Mouse (Mus musculus) cerebellum, adult 2 months (tissue): ENCODE measurements around the gene Asprv1. TPM values are rescaled to one million over a fixed set of nuclear protein-coding genes. Genes with fewer than 3 reads are reported as not detected.
A peak's percentile ranks its signal among the peaks of the same experiment; 100 is the strongest.

Source experiments
- DNase-seq, 2 experiments: peaks; one replicate each; pipeline ENCODE4 v3.0.0; 2021
- H3K27ac ChIP-seq: fragments of 200-500 bp; 2 replicates; pipeline ENCODE4 v1.5.1; 2012; ENCODE audit warnings: low read length, control low read depth, inconsistent platforms; ENCODE audit not compliant: insufficient read depth
- H3K27me3 ChIP-seq: fragments of 200-500 bp; 2 replicates; pipeline ENCODE4 v1.6.1; 2012; ENCODE audit warnings: inconsistent platforms, mild to moderate bottlenecking, low read length, moderate library complexity; ENCODE audit not compliant: control insufficient read depth, insufficient read depth
- H3K4me1 ChIP-seq: fragments of 200-500 bp; 2 replicates; pipeline ENCODE4 v1.6.1; 2011; ENCODE audit warnings: low read length; ENCODE audit not compliant: control insufficient read depth, insufficient read depth
- H3K4me3 ChIP-seq: fragments of 200-500 bp; replicated peaks from 2 replicates; pipeline ENCODE3; 2011; ENCODE audit warnings: mild to moderate bottlenecking, low read depth, low read length, control low read depth; ENCODE audit not compliant: insufficient read depth
- CTCF ChIP-seq: fragments of 200-500 bp; IDR thresholded peaks from 2 replicates; pipeline ENCODE4 v1.5.1; 2011; ENCODE audit warnings: low read depth, mild to moderate bottlenecking, control low read depth, low read length, moderate library complexity, borderline replicate concordance; ENCODE audit not compliant: insufficient read depth
- POLR2A ChIP-seq: fragments of 200-500 bp; IDR thresholded peaks from 2 replicates; pipeline ENCODE4 v1.6.1; 2011; ENCODE audit warnings: low read length, control low read depth, borderline replicate concordance; ENCODE audit not compliant: insufficient read depth
- WGBS: fragments of 180-500 bp; shearing (Covaris S2); methylation state at CpG from one replicate; pipeline ENCODE4 v1.1.7; 2018; 5-methylcytosine and 5-hydroxymethylcytosine counted together
- polyA plus RNA-seq: library from polyadenylated mRNA; depleted of rRNA; stranded (reverse); fragments of >200 nt; gene quantifications from 2 replicates; pipeline ENCODE4 v1.2.3, GENCODE M21; 2012; rRNA removed

The Asprv1 gene
- 2.1 and 2.5 TPM in 2 replicates for polyA plus RNA-seq

- H3K4me3 ChIP-seq = no peak within 1 kb of the TSS
- H3K27me3 ChIP-seq = no peaks in the 10 kb centered on the region
- TF ChIP-seq CTCF = no peak
- TF ChIP-seq POLR2A = no peak
- WGBS = 65% methylated on average over 10 of the region's 10 CpGs
- H3K4me1 ChIP-seq = peaks cover 30% of the 10 kb centered on the region
- H3K27ac ChIP-seq = no peak within 1 kb of the TSS
- no peak for DNase-seq
Observed at GRCm38 (mm10) chr6:86627946-86628345, at the start of gene Asprv1. Gene Asprv1, plus strand, starts transcription at chr6:86628164.

DNA sequence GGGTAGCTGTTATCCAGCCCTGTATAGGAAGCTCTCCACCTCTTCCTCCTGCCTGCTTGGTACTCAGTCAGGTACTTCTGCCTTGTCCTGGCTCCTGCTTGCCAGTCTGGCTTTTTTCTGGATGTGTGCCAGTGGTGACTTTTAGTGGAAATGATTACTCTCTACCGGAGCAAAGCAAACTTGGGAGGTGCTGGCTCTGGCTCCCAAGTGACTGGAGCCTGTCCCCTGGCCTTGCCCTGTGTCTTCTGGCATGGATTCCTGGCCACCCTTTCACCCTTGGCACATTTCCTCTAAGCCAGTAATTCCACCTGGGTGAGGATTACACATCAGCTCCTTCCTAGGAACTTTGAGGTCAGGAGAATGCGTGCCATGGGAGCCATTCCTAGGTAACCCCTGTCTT, 49.6 kb upstream of the Asprv1 start:
- H3K27ac ChIP-seq = no peak overlapping the region

GRCm38 (mm10) chr6:86579066-86579784, 48.7 kb upstream of the Asprv1 start:
- H3K27ac ChIP-seq = no peak overlapping the region; the same call in 1 of the 2 replicates
- no peak overlapping the region for H3K4me3 ChIP-seq
- no peak for DNase-seq
- peaks cover 17% of the 10 kb centered on the region for H3K4me1 ChIP-seq
- no peak for TF ChIP-seq CTCF
- TF ChIP-seq POLR2A = no peak
- no peaks in the 10 kb centered on the region for H3K27me3 ChIP-seq
- 80% methylated on average over 2 of the region's 2 CpGs for WGBS

More for the DNA sequence above, 49.6 kb upstream of the Asprv1 start:
- peak; percentile 41 to 71 for DNase-seq
- TF ChIP-seq POLR2A (no peak), CTCF (no peak)
- 38% methylated on average over 2 of the region's 2 CpGs for WGBS
- Histone ChIP-seq H3K4me1 (peaks cover 12% of the 10 kb centered on the region), H3K4me3 (no peak overlapping the region), H3K27me3 (no peaks in the 10 kb centered on the region)

DNA sequence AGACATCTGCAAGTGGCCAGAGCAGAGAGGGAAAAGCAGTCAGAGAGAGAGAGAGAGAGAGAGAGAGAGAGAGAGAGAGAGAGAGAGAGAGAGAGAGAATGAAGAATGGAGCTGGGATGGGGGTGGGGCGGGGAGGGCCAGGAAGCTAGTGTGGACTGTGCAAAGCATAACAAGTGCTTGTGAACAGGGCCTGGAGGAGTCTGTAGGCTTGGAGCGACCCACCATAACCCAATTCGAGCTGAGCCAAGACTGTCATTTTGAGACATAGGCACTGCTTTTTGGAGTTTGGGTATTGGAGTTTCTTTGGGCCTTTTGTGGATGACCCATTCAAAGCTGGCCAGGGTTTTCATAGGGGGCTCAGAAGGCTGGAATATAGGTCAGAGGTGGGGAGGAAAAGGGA, 48.0 kb upstream of the Asprv1 start:
- H3K27ac ChIP-seq = no peak overlapping the region
- no peak for TF ChIP-seq CTCF
- TF ChIP-seq POLR2A = no peak
- 83% methylated on average over 3 of the region's 3 CpGs for WGBS

GRCm38 (mm10) chr6:86583141-86583540, 44.8 kb upstream of the Asprv1 start:
- no peak for DNase-seq
- no peak overlapping the region for H3K27ac ChIP-seq
- 61% methylated on average over 3 of the region's 3 CpGs for whole genome bisulfite sequencing

More for the DNA sequence above, 48.0 kb upstream of the Asprv1 start:
- DNase-seq = no peak
- Histone ChIP-seq H3K4me3 (no peak overlapping the region), H3K4me1 (peaks cover 22% of the 10 kb centered on the region), H3K27me3 (no peaks in the 10 kb centered on the region)

GRCm38 (mm10) chr6:86583601-86584215, 44.3 kb upstream of the Asprv1 start:
- Histone ChIP-seq H3K27me3 (no peaks in the 10 kb centered on the region), H3K4me1 (peaks cover 14% of the 10 kb centered on the region), H3K4me3 (no peak overlapping the region), H3K27ac (peak overlapping the region; percentile 94)
- TF ChIP-seq CTCF (no peak), POLR2A (no peak)
- WGBS = 83% methylated on average over 8 of the region's 8 CpGs
- no peak for DNase-seq

More at GRCm38 (mm10) chr6:86583141-86583540, 44.8 kb upstream of the Asprv1 start:
- H3K27me3 ChIP-seq = no peaks in the 10 kb centered on the region
- H3K4me1 ChIP-seq = peaks cover 19% of the 10 kb centered on the region
- TF ChIP-seq CTCF = no peak
- no peak for TF ChIP-seq POLR2A
- no peak overlapping the region for H3K4me3 ChIP-seq

- H3K27me3 ChIP-seq = no peaks in the 10 kb centered on the region
- H3K4me1 ChIP-seq = peaks cover 13% of the 10 kb centered on the region
- peak overlapping the region; percentile 45 for H3K4me3 ChIP-seq
- 2% methylated on average over 14 of the region's 14 CpGs for WGBS
- H3K27ac ChIP-seq = peak overlapping the region; percentile 94
- TF ChIP-seq CTCF (no peak), POLR2A (no peak)
- peak; percentile 73 to 74 for DNase-seq
Observed at GRCm38 (mm10) chr6:86584296-86585015, 43.5 kb upstream of the Asprv1 start.

GRCm38 (mm10) chr6:86585070-86585600, 42.8 kb upstream of the Asprv1 start:
- peaks cover 13% of the 10 kb centered on the region for H3K4me1 ChIP-seq
- H3K4me3 ChIP-seq = peak overlapping the region; percentile 45
- DNase-seq = peak; percentile 89 to 97
- TF ChIP-seq CTCF (0 out of 2 replicates have a peak, but pooled peaks have one; percentile 5), POLR2A (peak; percentile 64; the same call in 1 of the 2 replicates)
- peak overlapping the region; percentile 94 for H3K27ac ChIP-seq
- WGBS = under 1% methylated on average over 16 of the region's 16 CpGs
- H3K27me3 ChIP-seq = no peaks in the 10 kb centered on the region
